Mouse (Mus musculus): ENCODE results near the gene Cd40. TPM values are rescaled to one million over a fixed set of nuclear protein-coding genes. Genes with fewer than 3 reads are reported as not detected.

Gene Cd40
- polyA plus RNA-seq, 2 experiments from 2014 or later, result 1.2 to 1.7 TPM

DNA sequence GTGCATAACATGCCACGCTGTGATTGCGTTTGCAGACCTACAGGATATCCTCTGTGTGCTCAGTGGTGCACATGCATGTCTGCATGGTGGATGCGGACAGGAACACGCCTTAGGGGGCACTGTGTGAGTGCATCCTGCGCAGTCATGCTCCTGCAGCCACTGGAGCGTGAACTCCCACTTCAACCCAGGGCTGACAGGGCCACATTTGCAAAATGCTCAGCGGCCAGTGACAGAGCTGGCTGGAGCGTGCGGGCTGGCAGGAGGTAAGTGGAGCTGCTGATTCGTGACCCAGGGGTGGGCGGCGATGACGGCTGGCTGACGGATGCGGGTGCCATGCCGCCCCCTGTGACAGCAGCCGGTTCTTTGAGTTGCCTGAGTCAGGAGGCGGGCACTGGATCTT, 51.2 kb downstream of the Cd40 start:
- no peak for ATAC-seq

DNA sequence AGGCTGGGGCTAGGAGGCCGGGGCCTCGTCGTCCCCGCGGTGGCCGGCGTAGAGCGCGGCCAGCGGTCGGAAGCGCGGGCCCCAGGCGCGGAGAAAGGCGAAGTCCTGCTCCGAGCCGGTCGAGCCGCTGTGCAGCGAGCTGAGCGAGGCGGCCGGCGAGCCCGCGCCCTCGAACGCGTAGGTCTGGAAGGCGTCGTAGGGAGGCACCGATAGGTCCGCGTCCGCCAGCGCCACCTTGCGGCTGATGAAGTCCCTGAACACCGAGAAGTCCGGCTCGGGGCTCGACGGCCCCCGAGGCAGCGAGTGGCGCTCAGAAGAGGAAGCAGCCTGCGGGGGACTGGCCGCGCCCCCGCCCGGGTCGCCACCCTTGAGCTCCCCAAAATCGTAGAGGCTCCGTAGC, 56.7 kb downstream of the Cd40 start:
- no peak for ATAC-seq

DNA sequence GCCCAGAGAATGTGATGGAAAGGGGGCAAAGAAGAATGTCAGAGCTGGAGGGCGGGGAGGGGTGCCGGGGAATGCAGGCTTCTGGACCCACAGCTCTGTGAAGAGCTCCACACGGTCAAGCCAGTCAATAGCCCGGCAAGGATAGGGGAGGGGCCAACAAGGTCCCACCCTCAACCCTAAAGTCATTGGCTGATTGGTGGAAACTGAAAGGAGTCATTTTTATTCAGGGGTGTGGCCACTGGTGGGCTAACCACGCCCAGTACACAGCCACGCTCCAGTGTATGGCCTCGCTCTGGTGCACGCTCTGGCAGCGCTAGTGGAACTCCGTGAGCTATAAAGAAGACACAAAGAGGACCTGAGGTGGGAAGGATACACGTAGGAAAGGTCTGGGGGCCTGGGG, 58.3 kb downstream of the Cd40 start:
- ATAC-seq, result no peak

DNA sequence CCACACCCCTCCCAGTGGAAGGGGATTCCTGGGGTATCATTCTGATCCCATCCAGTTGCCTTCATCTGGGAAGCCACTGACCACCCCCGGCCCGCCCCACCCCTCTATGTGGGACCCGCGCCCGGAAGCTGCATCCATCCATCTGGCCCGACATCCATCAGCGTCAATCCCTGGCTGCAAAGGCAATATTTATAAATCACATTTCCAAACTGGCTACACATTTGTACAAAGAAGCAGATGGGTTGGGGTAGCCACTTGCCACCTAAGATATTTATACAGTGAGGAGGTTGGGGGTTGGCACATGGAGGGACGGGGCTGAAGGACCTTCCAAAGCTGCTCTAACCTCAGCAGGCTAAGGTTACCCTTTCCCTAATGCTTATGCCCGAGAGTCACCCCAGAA, 65.3 kb downstream of the Cd40 start:
- ATAC-seq, result no peak

DNA sequence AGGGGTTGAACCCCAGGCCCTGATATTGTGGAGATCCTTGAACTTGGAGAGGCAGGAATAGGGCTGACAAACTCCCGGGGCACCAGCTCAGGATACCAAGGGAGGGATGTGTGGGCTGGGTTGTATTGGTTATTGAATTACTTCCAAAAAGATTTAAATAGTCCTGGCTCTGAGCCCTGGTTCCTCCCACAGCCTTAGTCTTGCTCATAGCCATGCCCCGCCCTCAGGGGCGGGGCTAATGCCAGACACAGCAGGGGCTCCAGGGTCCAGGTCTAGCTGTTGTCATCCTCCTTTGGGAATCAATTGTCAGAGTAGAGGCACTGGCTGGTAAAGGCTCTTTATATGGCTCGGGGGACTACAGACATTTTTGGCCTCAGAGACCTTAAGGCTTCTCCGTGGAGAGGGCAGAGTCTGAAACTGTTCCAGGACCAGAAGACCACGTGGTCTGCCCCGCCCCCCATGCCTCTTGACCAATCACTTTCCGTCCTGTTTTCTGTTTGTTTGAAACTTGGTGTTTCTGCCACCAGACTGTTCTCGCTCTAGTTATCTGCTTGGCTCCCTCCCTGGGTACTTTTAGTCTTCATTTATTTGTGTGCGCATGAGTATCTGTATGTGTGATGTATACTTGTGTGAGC, 65.9 kb downstream of the Cd40 start:
- ATAC-seq, result no peak

Other genes starting within 250 kb of the Cd40 start
- gene Zswim1, start 232.9 kb upstream of the Cd40 start, polyA plus RNA-seq (2017; shearing (Covaris generic)), result 10 to 100 TPM; 18.0 to 19.4 TPM
- not detected for gene Spata25, start 227.1 kb upstream of the Cd40 start, polyA plus RNA-seq (2017; shearing (Covaris generic))
- 100 to 1,000 TPM; 215 to 216 TPM for gene Ctsa, start 222.8 kb upstream of the Cd40 start, polyA plus RNA-seq (2017; shearing (Covaris generic))
- gene Neurl2, start 222.2 kb upstream of the Cd40 start, polyA plus RNA-seq (2017; shearing (Covaris generic)), result under 1 TPM in 1 of 2 experiments, not detected in 1; 0.69 TPM
- 1 to 10 TPM in 1 of 2 experiments, under 1 TPM in 1; 0.87 to 1.0 TPM for gene Pltp, start 197.9 kb upstream of the Cd40 start, polyA plus RNA-seq (2017; shearing (Covaris generic))
- gene Pcif1, start 176.3 kb upstream of the Cd40 start, polyA plus RNA-seq (2017; shearing (Covaris generic)), result 100 to 1,000 TPM; 102 to 122 TPM
- 1 to 10 TPM; 6.7 to 9.0 TPM for gene Zfp335, start 143.9 kb upstream of the Cd40 start, polyA plus RNA-seq (2017; shearing (Covaris generic))
- 1 to 10 TPM in 1 of 2 experiments, under 1 TPM in 1; 0.78 to 1.4 TPM for gene Mmp9, start 114.8 kb upstream of the Cd40 start, polyA plus RNA-seq (2017; shearing (Covaris generic))
- under 1 TPM in 1 of 2 experiments, not detected in 1; 0.34 TPM for gene Slc12a5, start 94.8 kb upstream of the Cd40 start, polyA plus RNA-seq (2017; shearing (Covaris generic))
- 10 to 100 TPM; 21.6 to 34.8 TPM for gene Ncoa5, start 20.8 kb upstream of the Cd40 start, polyA plus RNA-seq (2017; shearing (Covaris generic))
- not detected for gene 1700025C18Rik, start 35.1 kb downstream of the Cd40 start, polyA plus RNA-seq (2017; shearing (Covaris generic))
- not detected for gene Cdh22, start 179.2 kb downstream of the Cd40 start, polyA plus RNA-seq (2017; shearing (Covaris generic))
- 10 to 100 TPM; 31.1 to 45.6 TPM for gene Slc35c2, start 232.2 kb downstream of the Cd40 start, polyA plus RNA-seq (2017; shearing (Covaris generic))